Mouse (Mus musculus): ENCODE results near the gene Cryga. TPM values are rescaled to one million over a fixed set of nuclear protein-coding genes. Genes with fewer than 3 reads are reported as not detected.

Cryga gene
- polyA plus RNA-seq (2014; fragmentation: Nextera tagmentation; extraction: Ambion mirVana): not detected in 2 replicates

DNA sequence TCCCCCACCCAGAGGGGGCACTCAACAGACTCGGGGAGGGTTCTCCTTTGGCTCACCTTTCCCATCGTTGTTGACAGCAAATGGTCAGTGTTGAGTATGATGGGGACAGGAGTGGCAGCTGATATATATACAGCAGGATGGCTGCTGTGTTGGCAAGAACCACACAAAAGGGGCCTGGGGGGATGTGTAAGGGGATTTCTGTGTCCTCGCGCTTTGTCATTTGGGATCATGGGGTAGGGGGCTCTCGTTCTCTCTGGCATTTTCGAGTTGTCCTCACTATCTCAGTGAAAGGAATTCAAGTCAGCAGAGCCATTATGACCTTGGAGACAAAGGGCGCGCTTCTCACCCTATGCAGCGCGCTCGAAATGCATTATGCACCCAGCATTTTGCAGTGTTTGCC is at the start of gene Cryga:
TSS of gene Cryga (minus strand) at position 101 of the 400 bp plus-strand sequence.
- H3K9ac ChIP-seq (ENCODE audit: low read depth, low read length): no peak within 1 kb of the TSS
- H3K4me1 ChIP-seq (ENCODE audit: control insufficient read depth, insufficient read depth, low read length): no peaks in the 10 kb centered on the region
- no peaks in the 10 kb centered on the region for H3K9me3 ChIP-seq (ENCODE audit: control insufficient read depth, low read length)
- no peak within 1 kb of the TSS for H3K4me2 ChIP-seq (ENCODE audit: low read depth, low read length)
- H3K27me3 ChIP-seq (replicated peaks; ENCODE audit: control insufficient read depth, insufficient read depth, low read length): no peaks in the 10 kb centered on the region
- DNase-seq (ENCODE audit: low spot score) (no peak), ATAC-seq (ENCODE audit: low read depth) (no peak)
- H3K27ac ChIP-seq (replicated peaks; ENCODE audit: low read depth, low read length): no peak within 1 kb of the TSS
- H3K4me3 ChIP-seq (ENCODE audit: low read depth, low read length): no peak within 1 kb of the TSS
- no peaks in the 10 kb centered on the region for H3K36me3 ChIP-seq (ENCODE audit: control insufficient read depth, insufficient read depth, low read length)
- WGBS: 90% methylated on average over 11 of the region's 11 CpGs

DNA sequence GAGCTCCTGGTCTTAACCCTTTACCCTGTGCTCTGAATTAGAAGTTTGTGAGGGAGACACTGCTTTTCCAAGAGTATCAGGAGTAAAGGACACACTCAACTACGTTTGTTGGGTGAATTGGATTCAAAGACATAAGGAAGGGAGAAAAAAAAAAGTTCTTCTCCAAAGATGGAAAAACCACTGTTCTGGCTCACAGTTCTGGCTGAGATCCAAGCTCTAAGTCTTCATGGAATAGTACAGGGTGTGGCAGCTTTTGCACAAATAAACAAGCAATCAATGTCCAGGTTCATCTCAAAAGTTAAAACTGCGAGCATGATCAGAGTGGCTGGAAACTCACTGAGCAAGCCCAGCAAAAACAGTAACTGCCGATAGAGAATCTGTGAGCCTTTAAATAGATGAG is 44.8 kb upstream of the Cryga start:
- Histone ChIP-seq H3K9me3 (ENCODE audit: control insufficient read depth, low read length) (no peaks in the 10 kb centered on the region), H3K36me3 (ENCODE audit: control insufficient read depth, insufficient read depth, low read length) (no peaks in the 10 kb centered on the region), H3K4me1 (ENCODE audit: control insufficient read depth, insufficient read depth, low read length) (no peaks in the 10 kb centered on the region), H3K27ac (replicated peaks; ENCODE audit: low read depth, low read length) (no peak overlapping the region), H3K4me3 (ENCODE audit: low read depth, low read length) (no peak overlapping the region), H3K4me2 (ENCODE audit: low read depth, low read length) (no peak overlapping the region), H3K27me3 (replicated peaks; ENCODE audit: control insufficient read depth, insufficient read depth, low read length) (no peaks in the 10 kb centered on the region), H3K9ac (ENCODE audit: low read depth, low read length) (no peak overlapping the region)
- DNase-seq (ENCODE audit: low spot score) (no peak), ATAC-seq (ENCODE audit: low read depth) (no peak)
- 75% methylated on average over 3 of the region's 3 CpGs for WGBS

DNA sequence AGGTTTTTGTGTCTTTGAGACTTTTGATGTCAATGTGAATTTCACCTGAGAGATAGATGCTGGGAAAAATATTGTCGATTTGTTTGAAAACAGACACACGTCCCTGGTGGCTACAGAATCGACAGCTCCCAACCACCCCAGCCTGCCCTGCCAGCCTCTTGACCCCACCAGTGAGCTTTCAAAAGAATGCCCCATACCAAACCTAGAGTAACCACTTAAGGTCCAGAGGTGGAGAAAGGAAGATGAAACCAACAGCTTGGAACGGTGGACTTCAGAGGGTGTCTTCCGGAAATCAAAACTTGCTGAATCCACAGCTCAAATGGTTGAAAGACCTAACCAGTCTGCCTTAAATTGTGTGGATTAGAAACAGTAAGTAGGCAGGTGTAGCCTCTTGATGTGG is 44.2 kb upstream of the Cryga start:
- Histone ChIP-seq H3K9ac (ENCODE audit: low read depth, low read length) (no peak overlapping the region), H3K27ac (replicated peaks; ENCODE audit: low read depth, low read length) (no peak overlapping the region), H3K4me3 (ENCODE audit: low read depth, low read length) (no peak overlapping the region), H3K27me3 (replicated peaks; ENCODE audit: control insufficient read depth, insufficient read depth, low read length) (no peaks in the 10 kb centered on the region), H3K9me3 (ENCODE audit: control insufficient read depth, low read length) (no peaks in the 10 kb centered on the region), H3K36me3 (ENCODE audit: control insufficient read depth, insufficient read depth, low read length) (no peaks in the 10 kb centered on the region), H3K4me1 (ENCODE audit: control insufficient read depth, insufficient read depth, low read length) (no peaks in the 10 kb centered on the region), H3K4me2 (ENCODE audit: low read depth, low read length) (no peak overlapping the region)
- 83% methylated on average over 5 of the region's 5 CpGs for WGBS
- DNase-seq (ENCODE audit: low spot score): no peak
- no peak for ATAC-seq (ENCODE audit: low read depth)

DNA sequence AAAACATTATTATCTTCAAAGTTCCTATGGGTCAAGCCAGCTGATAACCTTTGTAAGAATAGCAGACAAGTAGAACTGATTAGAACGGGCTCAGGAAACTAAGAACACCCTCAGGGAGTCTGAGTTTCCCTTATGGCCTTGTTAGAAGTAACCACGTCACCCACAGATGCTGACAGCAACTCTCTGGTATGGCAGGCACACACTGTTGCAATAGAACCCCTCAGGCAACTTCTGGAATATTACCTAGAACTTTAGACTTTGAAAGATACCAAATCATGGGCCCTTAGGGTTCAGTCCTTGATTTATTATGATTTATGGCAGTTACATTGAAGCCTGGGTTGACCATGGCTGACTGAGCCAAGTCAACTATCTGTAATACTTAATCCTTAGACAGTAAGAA is 43.4 kb upstream of the Cryga start:
- H3K4me1 ChIP-seq (ENCODE audit: control insufficient read depth, insufficient read depth, low read length): no peaks in the 10 kb centered on the region
- ATAC-seq (ENCODE audit: low read depth): no peak
- no peak overlapping the region for H3K4me3 ChIP-seq (ENCODE audit: low read depth, low read length)
- no peak overlapping the region for H3K4me2 ChIP-seq (ENCODE audit: low read depth, low read length)
- H3K27me3 ChIP-seq (replicated peaks; ENCODE audit: control insufficient read depth, insufficient read depth, low read length): no peaks in the 10 kb centered on the region
- no peak for DNase-seq (ENCODE audit: low spot score)
- H3K9ac ChIP-seq (ENCODE audit: low read depth, low read length): no peak overlapping the region
- H3K9me3 ChIP-seq (ENCODE audit: control insufficient read depth, low read length): no peaks in the 10 kb centered on the region
- H3K36me3 ChIP-seq (ENCODE audit: control insufficient read depth, insufficient read depth, low read length): no peaks in the 10 kb centered on the region
- WGBS: 49% methylated on average over 2 of the region's 2 CpGs
- H3K27ac ChIP-seq (replicated peaks; ENCODE audit: low read depth, low read length): no peak overlapping the region

DNA sequence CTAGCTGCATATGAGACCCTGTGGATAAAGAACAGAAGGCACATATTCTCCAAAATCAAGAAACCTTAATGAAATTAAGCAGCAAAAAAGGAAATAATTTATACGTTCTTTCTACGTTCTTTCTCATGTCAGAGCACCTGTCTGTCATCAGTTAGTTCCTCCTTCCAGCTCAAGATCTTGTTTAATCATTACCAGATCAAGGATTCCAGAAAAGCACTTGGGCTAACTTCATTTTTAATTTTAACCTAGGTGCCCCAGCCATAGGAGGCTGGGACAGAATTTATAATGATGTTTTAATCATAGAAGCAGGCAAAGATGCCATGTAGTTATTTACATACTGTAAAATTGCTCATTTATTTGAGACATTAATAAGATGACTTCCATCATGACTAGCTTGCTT is 41.6 kb upstream of the Cryga start:
- Histone ChIP-seq H3K4me2 (ENCODE audit: low read depth, low read length) (no peak overlapping the region), H3K9me3 (ENCODE audit: control insufficient read depth, low read length) (no peaks in the 10 kb centered on the region), H3K27ac (replicated peaks; ENCODE audit: low read depth, low read length) (no peak overlapping the region), H3K9ac (ENCODE audit: low read depth, low read length) (no peak overlapping the region), H3K27me3 (replicated peaks; ENCODE audit: control insufficient read depth, insufficient read depth, low read length) (no peaks in the 10 kb centered on the region), H3K4me1 (ENCODE audit: control insufficient read depth, insufficient read depth, low read length) (no peaks in the 10 kb centered on the region), H3K4me3 (ENCODE audit: low read depth, low read length) (no peak overlapping the region), H3K36me3 (ENCODE audit: control insufficient read depth, insufficient read depth, low read length) (no peaks in the 10 kb centered on the region)
- DNase-seq (ENCODE audit: low spot score) (no peak), ATAC-seq (ENCODE audit: low read depth) (no peak)
- 71% methylated on average over 2 of the region's 2 CpGs for WGBS

DNA sequence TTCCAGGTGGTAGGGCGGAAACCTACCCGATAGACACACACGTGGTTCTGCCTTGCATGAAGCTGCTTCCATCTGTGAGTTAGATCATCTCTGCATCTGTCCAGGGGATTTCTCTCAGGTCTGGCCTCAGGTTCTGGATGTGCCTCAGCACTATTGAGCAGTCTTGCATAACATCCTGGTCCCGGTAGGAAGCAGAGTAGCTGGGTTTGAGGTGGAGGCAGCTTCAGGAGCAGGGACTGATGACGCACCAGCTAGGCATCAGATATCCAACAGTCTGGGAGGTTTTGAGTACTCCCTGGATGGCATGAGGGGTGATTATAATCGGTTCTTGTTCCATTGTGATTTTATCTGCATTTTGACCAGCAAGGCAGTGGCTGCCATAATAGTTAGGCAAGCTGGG is 34.4 kb upstream of the Cryga start:
- no peak overlapping the region for H3K4me3 ChIP-seq (ENCODE audit: low read depth, low read length)
- no peaks in the 10 kb centered on the region for H3K4me1 ChIP-seq (ENCODE audit: control insufficient read depth, insufficient read depth, low read length)
- WGBS: 79% methylated on average over 6 of the region's 6 CpGs
- no peak overlapping the region for H3K27ac ChIP-seq (replicated peaks; ENCODE audit: low read depth, low read length)
- H3K9ac ChIP-seq (ENCODE audit: low read depth, low read length): no peak overlapping the region
- no peaks in the 10 kb centered on the region for H3K27me3 ChIP-seq (replicated peaks; ENCODE audit: control insufficient read depth, insufficient read depth, low read length)
- DNase-seq (ENCODE audit: low spot score): no peak
- no peak overlapping the region for H3K4me2 ChIP-seq (ENCODE audit: low read depth, low read length)
- no peak for ATAC-seq (ENCODE audit: low read depth)
- H3K36me3 ChIP-seq (ENCODE audit: control insufficient read depth, insufficient read depth, low read length): no peaks in the 10 kb centered on the region
- no peaks in the 10 kb centered on the region for H3K9me3 ChIP-seq (ENCODE audit: control insufficient read depth, low read length)

DNA sequence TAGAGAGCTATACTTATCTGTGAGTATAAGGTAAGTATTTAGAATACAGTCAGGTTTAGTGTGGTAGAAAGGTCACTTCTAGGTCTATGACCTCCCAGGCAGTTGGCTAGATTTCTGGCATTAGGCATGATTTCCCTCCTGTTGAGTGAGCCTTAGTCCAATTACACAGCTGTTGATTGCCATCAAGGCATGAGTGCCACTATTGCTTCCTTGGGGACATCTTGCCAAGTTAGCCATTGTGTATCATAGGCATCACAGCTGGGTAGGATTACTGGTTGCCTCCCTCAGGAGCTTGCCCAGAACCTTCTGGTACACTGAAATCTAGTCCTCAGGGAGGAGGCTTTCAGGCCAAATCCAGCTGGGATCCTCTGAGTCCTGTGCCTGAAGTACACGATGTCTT is 29.7 kb upstream of the Cryga start:
- DNase-seq (ENCODE audit: low spot score) (no peak), ATAC-seq (ENCODE audit: low read depth) (no peak)
- no peaks in the 10 kb centered on the region for H3K27me3 ChIP-seq (replicated peaks; ENCODE audit: control insufficient read depth, insufficient read depth, low read length)
- no peak overlapping the region for H3K9ac ChIP-seq (ENCODE audit: low read depth, low read length)
- no peak overlapping the region for H3K4me2 ChIP-seq (ENCODE audit: low read depth, low read length)
- no peaks in the 10 kb centered on the region for H3K36me3 ChIP-seq (ENCODE audit: control insufficient read depth, insufficient read depth, low read length)
- WGBS: 87% methylated on average over 1 of the region's 1 CpGs
- H3K4me1 ChIP-seq (ENCODE audit: control insufficient read depth, insufficient read depth, low read length): no peaks in the 10 kb centered on the region
- no peaks in the 10 kb centered on the region for H3K9me3 ChIP-seq (ENCODE audit: control insufficient read depth, low read length)
- no peak overlapping the region for H3K4me3 ChIP-seq (ENCODE audit: low read depth, low read length)
- H3K27ac ChIP-seq (replicated peaks; ENCODE audit: low read depth, low read length): no peak overlapping the region

DNA sequence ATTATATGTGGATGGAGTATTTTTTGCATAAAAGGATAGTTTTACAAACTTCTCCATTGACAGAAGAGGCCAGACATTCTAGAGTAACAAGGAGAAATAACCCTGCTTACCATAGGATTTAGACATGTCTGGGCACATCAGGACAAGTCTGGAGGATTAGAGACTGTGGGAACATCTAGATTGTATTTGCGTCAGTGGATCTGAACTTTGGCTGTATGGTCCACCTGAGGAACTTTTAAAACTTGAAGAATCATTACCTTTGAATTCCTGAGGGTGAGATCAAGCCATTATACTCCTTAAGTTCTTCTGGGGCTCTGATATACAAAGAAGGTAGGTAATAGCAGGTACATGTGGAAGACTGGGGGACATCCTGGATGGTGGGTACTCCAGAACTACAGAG is 28.5 kb upstream of the Cryga start:
- DNase-seq (ENCODE audit: low spot score): no peak
- H3K4me1 ChIP-seq (ENCODE audit: control insufficient read depth, insufficient read depth, low read length): no peaks in the 10 kb centered on the region
- 81% methylated on average over 1 of the region's 1 CpGs for WGBS
- no peak overlapping the region for H3K4me2 ChIP-seq (ENCODE audit: low read depth, low read length)
- H3K9me3 ChIP-seq (ENCODE audit: control insufficient read depth, low read length): no peaks in the 10 kb centered on the region
- no peak overlapping the region for H3K4me3 ChIP-seq (ENCODE audit: low read depth, low read length)
- ATAC-seq (ENCODE audit: low read depth): no peak
- no peaks in the 10 kb centered on the region for H3K27me3 ChIP-seq (replicated peaks; ENCODE audit: control insufficient read depth, insufficient read depth, low read length)
- no peak overlapping the region for H3K9ac ChIP-seq (ENCODE audit: low read depth, low read length)
- no peaks in the 10 kb centered on the region for H3K36me3 ChIP-seq (ENCODE audit: control insufficient read depth, insufficient read depth, low read length)
- no peak overlapping the region for H3K27ac ChIP-seq (replicated peaks; ENCODE audit: low read depth, low read length)

DNA sequence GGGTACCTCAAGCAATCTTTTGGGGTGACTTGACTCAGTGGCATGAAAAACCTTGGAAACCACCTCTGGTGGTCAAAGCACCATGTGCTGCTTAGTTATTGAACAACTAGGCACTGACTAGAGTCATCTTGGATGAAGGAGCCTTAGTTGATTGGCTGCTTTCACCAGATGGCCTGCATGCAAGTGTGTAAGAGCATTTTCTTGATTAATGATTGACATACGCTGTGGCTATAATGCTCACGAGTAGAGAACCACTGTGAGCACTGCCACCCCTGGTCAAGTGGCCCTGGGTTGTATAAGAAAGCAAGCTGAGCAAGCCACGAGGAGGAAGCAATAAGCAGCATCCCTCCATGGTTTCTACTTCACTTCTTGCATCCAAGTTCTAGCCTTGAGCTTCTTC is 27.1 kb upstream of the Cryga start:
- Histone ChIP-seq H3K27me3 (replicated peaks; ENCODE audit: control insufficient read depth, insufficient read depth, low read length) (no peaks in the 10 kb centered on the region), H3K36me3 (ENCODE audit: control insufficient read depth, insufficient read depth, low read length) (no peaks in the 10 kb centered on the region), H3K27ac (replicated peaks; ENCODE audit: low read depth, low read length) (no peak overlapping the region), H3K4me2 (ENCODE audit: low read depth, low read length) (no peak overlapping the region), H3K4me1 (ENCODE audit: control insufficient read depth, insufficient read depth, low read length) (no peaks in the 10 kb centered on the region), H3K4me3 (ENCODE audit: low read depth, low read length) (no peak overlapping the region), H3K9ac (ENCODE audit: low read depth, low read length) (no peak overlapping the region), H3K9me3 (ENCODE audit: control insufficient read depth, low read length) (no peaks in the 10 kb centered on the region)
- 74% methylated on average over 3 of the region's 3 CpGs for WGBS
- ATAC-seq (ENCODE audit: low read depth) (no peak), DNase-seq (ENCODE audit: low spot score) (no peak)
